Mouse (Mus musculus) heart, embryonic 12.5 days (tissue): ENCODE measurements at regions not wholly inside any gene's neighbourhood (a gene's known extent, or its start where the extent isn't known, plus 50 kb on each side); places are given as distances from the start of the nearest gene placed in this dataset.

Source experiments
- ATAC-seq: fragments of 200-750 bp; cut with Nextera tagmentation; 2 replicates; pipeline ENCODE4 v1.8.0; 2017; ENCODE audit warnings: moderate TSS enrichment, moderate library complexity; ENCODE audit not compliant: insufficient number of reproducible peaks, low FRiP score
- H3K27ac ChIP-seq: fragments of 300-500 bp; sonication (generic); 2 replicates; pipeline ENCODE4 v1.5.1; 2016; ENCODE audit warnings: mild to moderate bottlenecking, moderate library complexity; ENCODE audit not compliant: poor library complexity, severe bottlenecking
- H3K27me3 ChIP-seq: fragments of 300-500 bp; sonication (generic); replicated peaks from 2 replicates; pipeline ENCODE4 v1.6.1; 2016; ENCODE audit warnings: mild to moderate bottlenecking, moderate library complexity
- H3K36me3 ChIP-seq: fragments of 300-500 bp; sonication (generic); 2 replicates; pipeline ENCODE4 v1.6.1; 2016; ENCODE audit warnings: mild to moderate bottlenecking, moderate library complexity
- H3K4me1 ChIP-seq: fragments of 300-500 bp; sonication (generic); replicated peaks from 2 replicates; pipeline ENCODE4 v1.6.1; 2016; ENCODE audit warnings: mild to moderate bottlenecking
- H3K4me2 ChIP-seq: fragments of 300-500 bp; sonication (generic); 2 replicates; pipeline ENCODE4 v1.6.1; 2016; ENCODE audit warnings: mild to moderate bottlenecking, moderate library complexity
- H3K4me3 ChIP-seq: fragments of 300-500 bp; sonication (generic); 2 replicates; pipeline ENCODE4 v1.5.1; 2016; ENCODE audit warnings: mild to moderate bottlenecking
- H3K9ac ChIP-seq: fragments of 300-500 bp; sonication (generic); 2 replicates; pipeline ENCODE4 v1.6.1; 2016; ENCODE audit warnings: mild to moderate bottlenecking, moderate library complexity
- H3K9me3 ChIP-seq: fragments of 300-500 bp; sonication (generic); replicated peaks from 2 replicates; pipeline ENCODE4 v1.6.1; 2016; ENCODE audit warnings: mild to moderate bottlenecking, moderate library complexity
- WGBS: fragments of 180-500 bp; shearing (Covaris S2); methylation state at CpG from one replicate; pipeline ENCODE4 v1.1.7; 2016; 5-methylcytosine and 5-hydroxymethylcytosine counted together

DNA sequence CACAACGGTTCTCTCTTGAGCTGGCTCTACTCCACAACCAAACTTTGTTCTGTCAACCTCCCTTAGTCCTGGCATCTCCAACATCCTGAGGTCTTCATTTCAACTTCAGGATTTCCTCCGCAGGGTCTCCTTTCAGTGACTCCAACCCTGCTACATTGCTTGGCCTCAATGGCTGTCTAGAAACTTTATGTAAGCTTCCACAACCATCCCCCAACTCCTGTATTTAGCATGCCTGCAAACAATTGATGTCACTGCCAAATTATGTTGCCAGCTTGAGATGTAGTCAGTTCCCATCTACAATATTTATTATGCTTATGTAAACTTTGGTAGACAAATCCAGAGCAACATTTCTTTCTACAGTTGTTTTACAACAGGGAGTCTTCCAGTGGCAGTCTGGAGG, 336.4 kb upstream of the Meis1 start:
- Histone ChIP-seq H3K27me3 (no peaks in the 10 kb centered on the region), H3K9me3 (no peaks in the 10 kb centered on the region), H3K36me3 (no peaks in the 10 kb centered on the region), H3K9ac (no peak overlapping the region), H3K27ac (no peak overlapping the region), H3K4me2 (no peak overlapping the region), H3K4me3 (no peak overlapping the region), H3K4me1 (no peaks in the 10 kb centered on the region)
- ATAC-seq: no peak
- 70% methylated on average over 2 of the region's 2 CpGs for WGBS

DNA sequence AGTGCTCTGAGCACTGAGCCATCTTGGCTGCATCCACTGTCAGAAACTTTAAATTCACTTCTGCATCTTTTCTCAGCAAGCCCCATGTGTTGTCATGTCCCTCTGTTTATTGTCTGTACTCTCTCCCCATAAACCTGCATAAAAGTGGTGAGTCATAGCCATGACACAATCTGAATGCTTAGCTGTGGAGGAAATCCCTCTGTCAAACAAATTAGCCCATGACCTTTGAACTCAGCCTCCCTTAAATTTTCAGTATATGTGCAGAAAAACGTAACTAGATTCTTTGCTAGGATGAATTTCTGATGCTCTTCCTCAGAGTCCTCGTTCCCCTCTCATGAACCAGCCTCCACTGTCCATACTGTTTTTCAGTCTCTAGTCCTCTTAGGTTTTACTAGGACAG, 337.4 kb upstream of the Meis1 start:
- Histone ChIP-seq H3K36me3 (no peaks in the 10 kb centered on the region), H3K27ac (no peak overlapping the region)
- 72% methylated on average over 2 of the region's 2 CpGs for WGBS

DNA sequence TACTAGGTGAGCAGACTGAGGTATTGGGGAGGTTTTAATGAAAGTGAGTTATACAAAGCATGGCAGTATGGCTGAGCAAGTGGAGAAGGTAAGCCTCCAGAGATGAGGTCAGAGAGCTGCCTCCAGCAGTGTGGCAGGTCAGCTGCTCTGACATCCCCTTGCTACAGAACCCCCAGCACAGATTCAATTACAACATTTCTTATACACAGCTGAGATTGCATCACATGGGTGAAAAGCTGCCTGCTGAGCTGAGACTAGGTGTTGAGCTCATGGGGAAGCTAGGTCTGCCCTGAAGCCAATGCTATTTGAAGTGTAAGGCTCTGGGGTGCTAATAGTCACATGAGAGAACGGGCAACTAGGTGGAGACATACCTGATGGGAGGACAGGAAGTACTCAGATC, 350.4 kb upstream of the Meis1 start:
- no peaks in the 10 kb centered on the region for H3K9me3 ChIP-seq
- no peaks in the 10 kb centered on the region for H3K36me3 ChIP-seq
- H3K4me2 ChIP-seq: no peak overlapping the region
- H3K9ac ChIP-seq: no peak overlapping the region
- H3K4me3 ChIP-seq: no peak overlapping the region
- H3K27me3 ChIP-seq: no peaks in the 10 kb centered on the region
- WGBS: 52% methylated on average over 1 of the region's 1 CpGs
- ATAC-seq: no peak
- H3K4me1 ChIP-seq: peaks cover 7% of the 10 kb centered on the region
- H3K27ac ChIP-seq: no peak overlapping the region

More for the DNA sequence above, 337.4 kb upstream of the Meis1 start:
- Histone ChIP-seq H3K27me3 (no peaks in the 10 kb centered on the region), H3K4me1 (no peaks in the 10 kb centered on the region), H3K9me3 (no peaks in the 10 kb centered on the region), H3K4me3 (no peak overlapping the region), H3K9ac (no peak overlapping the region), H3K4me2 (no peak overlapping the region)
- ATAC-seq: no peak

DNA sequence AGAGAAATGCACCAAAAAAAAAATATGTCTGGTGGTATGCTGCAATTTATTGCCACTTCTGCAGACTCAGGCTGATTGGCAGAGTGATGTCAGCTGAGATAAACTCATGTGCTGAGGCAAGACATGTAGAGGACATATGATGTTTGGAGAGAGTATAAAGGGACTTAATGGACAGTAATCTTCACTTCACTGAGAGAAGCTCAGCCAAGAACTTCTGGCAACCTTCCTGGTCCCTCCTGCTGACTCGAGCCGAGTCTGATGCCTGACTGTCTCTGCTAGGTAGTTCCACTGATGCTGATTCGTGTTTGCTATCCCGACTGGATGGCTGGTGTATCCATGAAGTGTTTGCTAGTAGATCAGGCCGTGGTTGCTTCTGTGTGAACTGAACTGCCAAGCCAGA, 354.7 kb upstream of the Meis1 start:
- 63% methylated on average over 5 of the region's 5 CpGs for whole genome bisulfite sequencing
- no peaks in the 10 kb centered on the region for H3K27me3 ChIP-seq
- no peak overlapping the region for H3K4me3 ChIP-seq
- H3K36me3 ChIP-seq: no peaks in the 10 kb centered on the region
- no peak overlapping the region for H3K27ac ChIP-seq
- no peak overlapping the region for H3K9ac ChIP-seq
- H3K4me1 ChIP-seq: peaks cover 7% of the 10 kb centered on the region
- no peak overlapping the region for H3K4me2 ChIP-seq
- no peaks in the 10 kb centered on the region for H3K9me3 ChIP-seq
- no peak for ATAC-seq

DNA sequence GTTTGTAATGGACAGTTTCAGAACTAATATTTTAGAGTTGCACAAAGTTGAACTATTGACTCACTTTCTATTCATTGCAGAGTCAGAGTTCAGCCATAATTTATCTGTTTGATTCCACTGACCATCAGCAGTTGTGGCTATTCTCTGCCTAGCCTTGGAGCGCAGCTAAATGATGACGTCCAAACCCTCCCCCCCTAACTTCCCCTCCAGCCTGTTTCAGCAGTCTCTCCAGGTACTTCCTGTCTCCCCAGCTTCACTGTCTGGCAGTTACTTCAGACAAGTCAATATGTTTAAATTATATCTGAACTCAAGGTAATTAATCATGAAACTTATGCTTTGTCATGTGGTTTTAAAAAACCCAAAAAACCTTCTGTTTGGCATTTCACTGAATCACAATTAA, 362.1 kb upstream of the Meis1 start:
- Histone ChIP-seq H3K9ac (no peak overlapping the region), H3K4me2 (no peak overlapping the region), H3K27me3 (no peaks in the 10 kb centered on the region), H3K4me3 (no peak overlapping the region), H3K4me1 (no peaks in the 10 kb centered on the region), H3K27ac (no peak overlapping the region), H3K36me3 (no peaks in the 10 kb centered on the region), H3K9me3 (no peaks in the 10 kb centered on the region)
- no peak for ATAC-seq
- WGBS: 66% methylated on average over 2 of the region's 2 CpGs

DNA sequence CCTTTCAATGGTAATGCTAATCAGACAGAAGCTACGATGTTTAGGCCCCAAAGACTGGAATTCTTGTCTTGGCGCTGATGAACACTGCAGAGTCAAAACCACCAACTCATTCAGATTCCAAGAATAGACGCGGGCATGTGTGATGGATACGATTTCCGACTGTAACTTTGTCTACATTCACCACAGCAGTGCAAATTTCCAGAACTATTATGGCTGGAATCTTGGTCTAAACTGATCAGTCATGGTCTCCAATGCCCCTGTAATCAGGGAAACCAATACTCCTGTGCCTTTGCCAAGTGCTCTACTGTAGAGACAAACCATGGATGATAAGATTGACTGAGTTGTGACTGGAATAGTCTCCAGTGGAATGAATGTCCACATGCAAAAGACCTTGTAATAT, 370.4 kb upstream of the Meis1 start:
- no peaks in the 10 kb centered on the region for H3K4me1 ChIP-seq
- no peaks in the 10 kb centered on the region for H3K9me3 ChIP-seq
- H3K36me3 ChIP-seq: no peaks in the 10 kb centered on the region
- 83% methylated on average over 6 of the region's 6 CpGs for WGBS
- H3K27ac ChIP-seq: no peak overlapping the region
- no peak for ATAC-seq
- no peak overlapping the region for H3K4me2 ChIP-seq
- no peaks in the 10 kb centered on the region for H3K27me3 ChIP-seq
- H3K9ac ChIP-seq: no peak overlapping the region
- H3K4me3 ChIP-seq: no peak overlapping the region

DNA sequence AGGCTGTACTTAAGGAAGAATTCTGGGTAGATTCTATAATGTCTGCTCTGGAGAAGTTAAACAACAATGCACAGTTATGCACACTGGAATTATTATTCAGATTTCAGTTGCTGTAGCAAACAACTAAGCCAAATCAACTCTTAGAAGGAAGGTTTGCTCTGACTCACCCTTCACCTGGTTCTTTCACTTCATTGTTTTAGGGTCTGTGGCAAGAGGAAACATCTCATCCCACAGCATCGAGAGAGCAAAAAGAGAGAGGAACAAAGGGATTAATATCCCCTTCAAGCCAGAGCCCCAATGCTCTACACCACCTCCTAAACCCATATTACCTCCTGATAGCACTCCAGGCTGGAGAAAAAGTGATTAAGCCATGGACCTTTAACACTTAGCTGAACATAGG, 373.4 kb upstream of the Meis1 start:
- no peak for ATAC-seq

DNA sequence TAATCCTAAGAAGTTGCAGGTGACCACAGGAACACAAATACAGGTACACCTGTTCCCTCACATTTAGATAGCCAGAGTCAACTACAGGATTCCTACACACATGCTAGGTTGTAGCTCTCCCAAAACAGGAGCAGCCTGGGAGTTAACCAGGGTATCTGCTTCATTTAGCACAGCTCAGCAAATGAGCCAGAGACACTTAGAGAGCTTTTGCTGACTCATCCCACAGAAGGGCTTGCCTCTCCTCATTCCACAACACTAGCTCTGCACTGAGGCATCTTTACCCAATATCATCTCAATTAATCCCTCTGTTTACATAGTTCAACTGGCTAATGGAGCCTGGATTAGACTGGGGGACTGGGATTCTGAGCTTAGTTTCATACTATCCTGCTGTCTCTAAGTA, 375.6 kb upstream of the Meis1 start:
- Histone ChIP-seq H3K4me3 (no peak overlapping the region), H3K4me1 (peaks cover 5% of the 10 kb centered on the region; the same call in 1 of the 2 replicates), H3K9me3 (no peaks in the 10 kb centered on the region), H3K27ac (no peak overlapping the region), H3K9ac (no peak overlapping the region), H3K36me3 (no peaks in the 10 kb centered on the region), H3K4me2 (no peak overlapping the region), H3K27me3 (no peaks in the 10 kb centered on the region)
- no peak for ATAC-seq

More for the DNA sequence above, 373.4 kb upstream of the Meis1 start:
- H3K4me2 ChIP-seq: no peak overlapping the region
- peaks cover 5% of the 10 kb centered on the region; the same call in 1 of the 2 replicates for H3K4me1 ChIP-seq
- H3K4me3 ChIP-seq: no peak overlapping the region
- 72% methylated on average over 1 of the region's 1 CpGs for WGBS
- H3K27me3 ChIP-seq: no peaks in the 10 kb centered on the region
- H3K9me3 ChIP-seq: no peaks in the 10 kb centered on the region
- no peak overlapping the region for H3K9ac ChIP-seq
- H3K36me3 ChIP-seq: no peaks in the 10 kb centered on the region
- H3K27ac ChIP-seq: no peak overlapping the region

DNA sequence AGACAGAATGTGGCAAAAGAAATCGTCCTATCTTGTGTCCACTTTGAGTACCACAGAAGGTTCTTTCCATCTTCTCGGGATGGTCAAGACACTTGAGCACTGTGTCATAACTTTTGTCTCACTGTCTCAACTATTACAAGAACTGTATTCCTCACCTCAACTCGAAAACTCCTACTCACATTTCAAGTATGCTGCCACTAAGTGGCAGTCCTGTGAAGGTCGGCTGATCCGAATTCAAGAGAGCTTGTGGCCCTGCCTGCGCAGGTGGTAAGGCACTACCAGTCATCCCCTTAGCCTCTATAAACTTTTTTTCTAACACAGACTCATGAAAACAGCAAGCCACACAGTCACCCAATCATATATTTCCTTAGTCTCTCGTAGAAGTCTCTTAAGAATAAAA, 381.6 kb upstream of the Meis1 start:
- WGBS: 71% methylated on average over 7 of the region's 7 CpGs
- no peak overlapping the region for H3K4me3 ChIP-seq
- no peak for ATAC-seq

DNA sequence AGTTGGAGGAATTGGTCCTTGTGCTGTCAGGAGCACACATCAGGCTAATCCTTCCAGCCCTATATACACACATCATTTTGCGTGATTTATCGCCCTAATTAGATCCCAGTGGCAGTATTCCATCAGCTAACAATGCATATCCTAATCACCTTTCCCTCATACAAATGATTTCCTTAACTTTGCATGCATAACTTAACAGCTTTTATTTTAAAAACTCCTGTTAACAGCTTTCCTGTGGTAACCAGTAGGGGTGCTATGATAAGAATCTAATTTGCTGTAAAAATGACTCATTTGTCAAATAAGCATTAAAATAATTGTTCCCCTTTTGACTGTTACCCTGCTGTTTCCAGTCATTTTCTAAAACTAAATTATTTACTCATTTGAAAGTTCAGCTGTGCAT, 401.4 kb upstream of the Meis1 start:
- Histone ChIP-seq H3K4me2 (no peak overlapping the region), H3K27ac (no peak overlapping the region), H3K4me1 (no peaks in the 10 kb centered on the region), H3K27me3 (no peaks in the 10 kb centered on the region), H3K9ac (no peak overlapping the region), H3K4me3 (no peak overlapping the region), H3K36me3 (no peaks in the 10 kb centered on the region), H3K9me3 (no peaks in the 10 kb centered on the region)
- no peak for ATAC-seq
- WGBS: 81% methylated on average over 2 of the region's 2 CpGs

More for the DNA sequence above, 381.6 kb upstream of the Meis1 start:
- no peak overlapping the region for H3K27ac ChIP-seq
- H3K27me3 ChIP-seq: no peaks in the 10 kb centered on the region
- H3K9me3 ChIP-seq: no peaks in the 10 kb centered on the region
- H3K36me3 ChIP-seq: no peaks in the 10 kb centered on the region
- H3K4me2 ChIP-seq: no peak overlapping the region
- no peak overlapping the region for H3K9ac ChIP-seq
- peaks cover 5% of the 10 kb centered on the region; the same call in 1 of the 2 replicates for H3K4me1 ChIP-seq

DNA sequence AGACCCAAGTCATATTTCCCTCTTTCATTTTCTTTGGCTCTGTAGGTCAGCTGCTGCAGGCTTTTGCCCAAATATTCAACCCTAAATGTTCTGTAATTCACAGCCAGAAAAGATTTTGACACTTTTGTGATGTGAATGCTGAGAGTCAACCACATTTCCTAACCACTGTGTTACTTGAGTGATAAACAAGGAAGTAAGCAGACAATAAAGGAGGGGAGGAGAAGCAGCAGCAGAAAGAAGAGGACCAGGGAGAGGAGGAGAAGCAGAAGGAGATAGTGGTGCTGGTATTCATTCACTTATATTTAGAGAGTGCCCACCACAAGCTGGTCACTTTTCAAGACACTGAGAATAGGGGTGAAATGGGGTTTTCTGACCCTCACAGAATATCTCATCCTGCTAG, 404.5 kb upstream of the Meis1 start:
- Histone ChIP-seq H3K4me3 (no peak overlapping the region), H3K27ac (no peak overlapping the region), H3K36me3 (no peaks in the 10 kb centered on the region), H3K4me1 (no peaks in the 10 kb centered on the region), H3K4me2 (no peak overlapping the region), H3K9ac (no peak overlapping the region), H3K9me3 (no peaks in the 10 kb centered on the region), H3K27me3 (no peaks in the 10 kb centered on the region)
- no peak for ATAC-seq

DNA sequence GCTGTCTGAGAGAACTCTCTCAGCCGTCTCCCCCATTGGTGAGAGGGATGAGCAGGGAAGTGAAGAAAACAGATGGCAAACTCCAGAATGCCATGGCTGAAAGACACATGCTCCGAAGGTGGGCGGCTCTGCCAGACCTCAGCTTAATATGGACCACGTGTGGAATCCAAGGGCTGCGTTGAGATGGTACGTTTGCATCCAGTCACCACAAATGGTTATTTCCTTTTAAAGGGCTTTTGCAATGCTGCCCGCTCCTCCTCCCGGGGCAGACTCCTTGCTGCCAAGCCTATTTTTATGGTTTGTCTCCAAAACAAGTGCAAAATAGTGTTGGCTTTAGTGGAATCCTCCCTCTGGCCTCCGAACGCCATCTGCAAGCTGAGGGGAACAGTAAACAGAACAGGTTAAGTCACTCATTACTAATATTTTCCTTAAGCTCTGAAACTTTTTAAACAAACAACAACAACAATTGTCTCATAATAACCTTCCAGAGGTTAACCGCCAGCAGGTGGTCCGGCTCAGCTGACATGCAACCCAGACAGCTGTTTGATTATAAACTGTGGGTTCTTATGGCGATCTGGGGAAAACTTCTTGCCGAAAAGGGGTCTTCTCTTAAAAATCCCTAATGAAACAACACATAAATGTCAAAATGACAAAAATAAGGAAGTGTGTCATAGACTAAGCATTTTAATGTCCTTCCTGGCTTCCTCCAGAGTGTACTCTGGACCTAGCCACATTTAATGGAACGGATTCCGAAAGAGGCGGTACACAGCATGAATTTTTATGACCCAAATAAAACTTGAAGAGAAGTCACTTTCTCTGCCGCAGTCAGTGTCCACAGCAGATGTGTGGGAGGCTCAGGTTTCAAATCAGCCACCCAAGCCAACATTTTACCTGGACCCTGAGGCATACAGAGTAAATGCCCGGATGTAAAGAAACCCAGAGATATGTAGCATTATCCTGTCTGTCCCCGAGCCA, 405.3 kb upstream of the Meis1 start:
- Histone ChIP-seq H3K36me3 (no peaks in the 10 kb centered on the region), H3K9ac (no peak overlapping the region), H3K4me3 (no peak overlapping the region), H3K9me3 (no peaks in the 10 kb centered on the region), H3K4me1 (no peaks in the 10 kb centered on the region), H3K27me3 (no peaks in the 10 kb centered on the region), H3K27ac (no peak overlapping the region), H3K4me2 (no peak overlapping the region)
- ATAC-seq: no peak
- WGBS: 72% methylated on average over 20 of the region's 20 CpGs
